Mouse (Mus musculus) cerebellum, adult (tissue): Measurements from ENCODE around the gene Gmcl1.

ENCODE experiments used
- ATAC-seq: cut with Nextera tagmentation; 2 replicates; pipeline ENCODE4 v1.9.2; 2017; ENCODE audit warnings: mild to moderate bottlenecking, moderate library complexity, mixed read lengths; ENCODE audit not compliant: insufficient number of reproducible peaks, low FRiP score, low TSS enrichment

Gene Gmcl1

DNA sequence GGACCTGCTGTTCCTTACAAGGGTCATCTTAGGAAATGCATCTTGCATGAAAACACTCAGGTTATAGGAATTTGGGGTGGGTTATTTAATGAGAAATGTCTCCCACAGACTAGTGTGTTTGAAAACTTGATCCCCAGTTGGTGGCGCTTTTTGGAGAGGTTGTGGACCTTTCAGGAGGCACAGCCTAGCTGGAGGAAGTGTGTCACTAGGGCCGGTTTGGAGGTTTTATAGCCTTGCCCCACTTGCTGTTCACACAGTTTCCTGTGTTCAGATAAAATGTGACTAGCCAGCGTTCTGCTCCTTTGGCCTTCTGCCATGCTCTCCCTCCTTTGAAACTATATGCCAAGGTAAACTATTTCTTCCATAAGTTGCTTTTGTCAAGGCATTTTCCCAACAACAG lies 7.5 kb upstream of the Gmcl1 start:
- ATAC-seq: no peak

DNA sequence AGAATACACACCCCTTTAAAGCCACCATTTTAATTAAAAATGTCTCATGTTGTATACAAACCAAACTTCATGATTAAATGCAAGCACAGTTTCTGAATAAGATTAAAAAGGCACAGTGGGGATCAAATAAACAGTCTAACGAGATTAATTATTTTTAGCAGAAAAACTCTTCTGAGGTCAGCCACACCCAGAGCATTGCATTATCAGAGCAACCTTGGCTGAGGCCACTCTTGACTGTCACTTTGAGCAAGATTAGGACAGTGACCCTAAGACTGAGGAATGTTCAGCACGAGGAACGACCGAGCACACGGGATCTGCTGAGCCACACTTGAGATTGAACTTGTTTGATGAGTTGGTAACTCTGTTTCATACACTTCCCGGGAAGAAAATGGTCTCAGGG lies 3.6 kb upstream of the Gmcl1 start:
- no peak for ATAC-seq

DNA sequence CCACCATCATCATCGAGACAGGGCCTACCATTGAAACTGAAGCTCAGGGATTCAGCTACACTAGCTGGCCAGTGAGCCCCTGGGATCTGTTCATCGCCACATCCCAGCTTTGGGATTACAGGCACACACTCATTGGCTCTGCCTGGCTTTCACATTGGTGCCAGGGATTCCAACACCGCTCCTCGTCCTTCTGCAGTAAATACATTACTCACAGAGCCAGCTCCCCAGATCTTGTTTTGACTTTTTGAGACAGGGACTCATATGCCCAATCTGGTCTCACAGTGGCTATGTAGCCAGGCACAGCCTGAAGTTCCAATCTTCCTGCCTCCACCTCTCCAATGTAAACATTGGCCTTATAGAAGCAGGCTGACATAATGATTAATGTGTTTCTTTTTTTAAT lies 3.1 kb upstream of the Gmcl1 start:
- no peak for ATAC-seq

DNA sequence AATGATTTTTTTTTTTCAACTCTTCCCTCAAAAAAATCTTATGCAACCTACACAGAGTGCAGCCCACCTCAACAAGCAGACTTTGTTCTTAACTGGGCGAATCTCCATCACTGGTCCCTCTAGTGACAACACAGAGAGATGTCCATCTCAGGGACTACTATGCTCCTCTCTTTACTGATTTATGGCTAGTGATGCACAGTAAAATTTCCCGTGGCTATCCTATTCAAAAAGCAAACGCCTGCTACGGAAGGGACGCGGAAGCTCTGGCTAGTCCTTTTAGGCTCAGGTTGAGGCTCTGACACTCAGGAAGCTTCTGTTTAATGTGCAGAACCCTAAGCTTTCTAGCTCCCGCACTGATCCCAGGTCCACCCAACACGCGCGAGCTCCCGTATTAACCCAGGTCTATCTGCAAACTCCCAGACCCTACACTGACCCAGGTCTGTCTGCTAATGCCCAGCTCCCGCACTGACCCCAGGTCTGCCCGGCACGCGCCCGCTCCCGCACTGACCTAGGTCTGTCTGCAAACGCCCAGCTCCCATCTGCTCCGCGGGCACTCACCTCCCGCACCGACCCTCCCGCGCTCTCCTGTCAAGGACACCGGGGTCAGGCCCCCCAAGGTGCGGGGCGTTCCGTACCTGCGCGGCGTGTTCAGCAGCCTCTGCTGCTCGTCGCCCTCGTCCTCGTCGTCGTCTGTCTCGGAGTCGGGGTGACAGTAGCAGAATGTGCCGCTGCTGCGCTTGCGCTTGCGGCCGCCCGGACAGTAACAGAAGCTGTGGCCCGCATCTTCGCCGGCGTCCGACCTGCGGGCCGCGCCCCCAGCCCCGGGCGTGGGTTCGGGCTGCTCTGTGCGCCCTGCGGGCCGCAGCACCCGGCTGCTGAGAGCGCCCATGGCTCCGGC lies 658 bp downstream of the Gmcl1 start:
- peak; percentile 62 for ATAC-seq

DNA sequence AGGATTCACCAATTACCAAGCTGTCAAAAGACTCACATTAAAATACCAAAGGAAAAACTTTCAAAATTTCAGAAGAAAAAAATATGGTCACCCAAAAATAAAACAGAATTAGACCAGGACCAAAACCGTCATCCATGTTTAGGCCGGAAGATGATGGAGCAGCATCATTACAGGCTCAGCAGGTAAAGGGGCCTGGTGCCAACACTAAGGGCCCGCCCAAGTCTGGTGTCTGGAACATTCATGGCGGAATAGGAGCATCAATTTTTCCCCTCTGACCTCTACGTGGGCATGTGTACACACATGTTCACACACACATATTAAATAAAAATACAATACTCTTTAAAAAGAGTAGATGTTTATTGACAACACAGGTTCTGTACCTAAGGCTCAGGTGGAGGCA lies 4.5 kb downstream of the Gmcl1 start:
- no peak for ATAC-seq

DNA sequence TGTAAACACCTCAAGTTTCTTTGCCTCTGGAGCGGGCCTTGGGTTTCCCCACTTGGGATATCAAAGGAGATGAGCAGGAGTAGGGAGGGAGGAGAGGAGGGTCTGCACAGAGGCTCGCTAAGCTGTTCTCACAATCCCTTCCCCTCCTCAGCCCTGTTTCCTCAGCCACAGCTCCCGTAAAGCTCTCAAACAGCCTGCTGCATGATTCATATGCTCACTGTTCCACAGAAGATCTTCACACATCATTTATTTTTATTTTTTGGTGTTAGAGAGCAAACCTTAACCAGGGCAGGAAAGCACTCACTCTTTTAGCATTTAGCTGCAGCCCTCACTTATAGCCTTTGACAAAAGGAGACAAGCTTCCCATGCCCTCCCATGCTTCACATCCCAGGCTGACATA lies 11.2 kb downstream of the Gmcl1 start:
- ATAC-seq: no peak

DNA sequence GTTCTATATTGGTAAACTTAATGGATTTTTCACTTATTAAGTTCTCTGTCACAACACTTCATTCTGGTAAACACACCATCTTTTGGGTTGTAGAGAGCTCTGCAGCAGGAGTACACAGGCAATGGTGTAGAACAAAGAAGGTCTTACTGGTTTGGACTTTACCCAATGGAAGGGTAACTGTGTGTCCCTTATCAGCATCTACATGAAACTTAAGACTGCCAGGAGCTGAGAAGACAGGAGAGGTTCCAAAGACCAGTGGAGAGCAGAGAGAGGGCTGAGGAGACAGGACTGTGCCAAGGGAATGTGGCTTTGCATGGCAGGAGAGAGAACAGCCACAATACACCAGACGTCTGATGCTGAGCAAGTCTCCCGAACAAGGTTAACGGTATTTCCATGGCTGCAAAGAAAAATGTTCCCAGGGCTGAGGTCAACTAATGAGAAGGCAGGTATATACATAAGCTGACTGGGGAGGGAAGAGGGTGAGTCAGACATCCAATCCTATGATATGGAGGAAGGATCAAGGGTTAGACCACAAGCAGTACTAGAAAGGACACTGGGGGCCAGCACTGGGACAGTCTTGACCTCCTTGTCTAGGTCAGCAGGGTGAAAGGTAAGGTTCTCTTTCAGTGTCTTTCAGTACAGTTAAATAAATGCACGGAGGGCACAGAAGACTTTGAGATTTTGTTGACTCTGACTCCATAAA lies 25.0 kb downstream of the Gmcl1 start:
- ATAC-seq: no peak

DNA sequence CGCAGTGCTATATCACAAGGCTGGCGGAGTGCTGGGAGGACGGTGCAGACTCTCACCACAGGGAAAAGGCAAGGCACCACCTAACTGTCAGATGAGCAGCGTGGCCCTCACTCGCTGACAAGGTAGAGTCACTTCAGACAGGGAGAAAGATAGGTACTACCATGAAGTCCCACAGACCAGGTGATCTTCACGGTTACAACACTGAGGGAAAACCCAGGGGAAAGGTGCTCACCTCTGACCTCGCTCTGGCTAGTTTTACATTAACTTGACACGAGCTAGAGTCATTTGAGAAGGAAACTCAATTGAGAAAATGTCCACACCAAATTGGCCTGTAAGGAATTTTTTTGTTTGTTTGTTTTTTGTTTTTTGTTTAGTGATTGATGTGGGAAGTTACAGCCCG lies 30.6 kb downstream of the Gmcl1 start:
- ATAC-seq: no peak

DNA sequence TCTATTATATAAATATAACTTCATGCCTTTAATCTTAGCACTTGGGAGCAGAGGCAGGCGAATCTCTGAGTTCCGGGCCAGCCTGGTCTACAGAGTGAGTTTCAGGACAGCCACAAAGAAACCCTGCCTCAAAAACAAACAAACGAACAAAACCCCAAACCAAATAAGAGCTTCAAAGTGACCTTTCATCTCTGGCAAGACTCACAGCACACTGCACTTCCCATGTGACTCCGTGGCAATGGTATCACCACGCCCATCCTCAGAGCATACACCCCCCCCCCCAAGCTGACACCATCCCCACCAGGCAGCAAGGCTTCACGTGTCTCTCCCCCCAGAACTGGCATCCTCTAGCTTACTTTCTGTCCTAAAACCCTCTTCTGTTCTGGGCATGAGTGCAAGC lies 35.3 kb downstream of the Gmcl1 start:
- no peak for ATAC-seq

DNA sequence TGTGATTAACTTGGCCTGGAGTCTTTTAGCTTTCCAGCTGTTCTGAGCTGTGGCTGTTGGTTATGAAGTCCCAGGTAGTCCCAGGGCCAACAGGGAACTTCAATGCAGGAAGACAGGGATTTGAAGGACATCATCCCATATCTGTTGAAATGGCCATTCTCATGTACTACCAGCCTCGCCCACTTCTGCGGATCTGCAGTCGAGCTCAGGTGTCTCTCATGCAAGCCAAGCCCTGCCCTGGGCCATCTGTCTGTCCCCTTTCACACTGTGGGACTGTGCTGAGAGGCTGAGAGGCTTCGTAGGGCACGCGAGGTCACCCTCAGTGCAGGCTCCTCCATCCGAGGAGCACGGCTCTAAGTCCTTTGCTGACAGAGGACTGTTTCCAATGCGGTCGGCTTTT lies 37.0 kb downstream of the Gmcl1 start:
- ATAC-seq: peak; percentile 66

DNA sequence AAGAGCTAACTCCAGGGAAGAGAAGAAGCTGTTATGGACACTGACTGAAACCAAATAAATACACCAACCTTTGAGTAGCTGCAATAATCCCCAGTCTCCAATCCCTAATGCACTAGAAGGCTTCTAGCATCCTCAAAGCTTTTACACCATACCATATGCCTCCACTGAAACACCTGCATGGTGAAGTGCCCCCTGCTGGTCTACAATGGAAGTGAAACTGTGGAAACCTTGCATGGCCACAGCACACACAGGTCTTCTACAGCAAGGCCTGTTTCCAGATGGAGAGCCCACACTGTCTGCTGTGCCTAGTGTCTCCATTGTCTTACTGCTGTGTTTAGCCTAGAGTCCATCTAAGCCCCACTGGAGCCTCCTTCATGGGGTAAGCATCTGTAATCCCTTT lies 38.7 kb downstream of the Gmcl1 start:
- ATAC-seq: 0 out of 2 replicates have a peak, but pooled peaks have one; percentile 6

DNA sequence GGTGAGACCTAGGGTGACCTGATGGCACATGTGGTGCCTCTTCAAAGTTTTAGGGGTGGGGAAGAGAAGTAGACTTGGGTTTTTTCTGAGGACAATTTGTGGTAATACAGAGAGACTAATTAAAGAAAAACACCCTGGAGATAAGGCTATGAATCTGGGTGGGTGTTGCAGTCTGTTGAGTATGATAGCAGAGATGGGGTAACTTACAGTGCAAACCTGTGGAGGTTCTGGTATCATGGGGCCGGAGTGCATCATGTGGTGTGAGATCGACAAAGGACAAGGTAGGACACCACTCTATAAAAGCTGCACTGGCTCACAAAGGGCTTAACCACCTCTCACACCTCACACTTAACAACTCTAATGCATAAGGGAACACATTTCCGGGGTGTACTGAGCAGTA lies 43.5 kb downstream of the Gmcl1 start:
- no peak for ATAC-seq

DNA sequence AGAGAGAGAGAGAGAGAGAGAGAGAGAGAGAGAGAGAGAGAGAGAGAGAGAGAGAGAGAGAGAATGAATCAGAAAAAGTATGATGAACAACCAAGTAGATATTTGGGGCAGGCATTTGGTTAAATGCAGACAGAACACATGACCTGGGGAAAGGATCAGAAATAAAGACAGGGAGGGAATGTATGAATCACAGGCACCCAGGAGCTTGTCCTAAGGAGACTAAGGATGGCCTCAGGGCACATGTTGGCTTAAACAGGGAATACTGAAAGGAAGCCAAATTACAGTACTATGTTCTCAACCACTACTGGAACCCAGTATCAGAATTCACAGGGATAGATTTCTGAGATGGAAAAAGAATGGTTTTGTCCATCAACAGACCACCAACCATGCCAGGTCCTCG lies 46.2 kb downstream of the Gmcl1 start:
- ATAC-seq: no peak

DNA sequence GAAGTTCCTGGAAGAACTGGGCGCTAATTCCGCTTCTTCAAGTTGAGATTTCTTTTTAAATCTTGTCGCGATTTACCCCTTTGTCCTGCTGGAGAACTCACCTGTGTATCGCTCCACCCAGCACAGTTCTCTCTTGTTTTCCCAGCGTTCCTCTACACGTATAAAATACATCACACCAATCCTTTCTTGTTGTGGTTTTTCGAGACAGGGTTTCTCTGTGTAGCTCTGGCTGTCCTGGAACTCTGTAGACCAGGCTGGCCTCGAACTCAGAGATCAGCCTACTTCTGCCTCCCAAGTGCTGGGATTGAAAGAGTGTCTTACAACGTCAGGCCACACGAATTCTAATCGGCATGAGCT lies 48.5 kb downstream of the Gmcl1 start:
- no peak for ATAC-seq

DNA sequence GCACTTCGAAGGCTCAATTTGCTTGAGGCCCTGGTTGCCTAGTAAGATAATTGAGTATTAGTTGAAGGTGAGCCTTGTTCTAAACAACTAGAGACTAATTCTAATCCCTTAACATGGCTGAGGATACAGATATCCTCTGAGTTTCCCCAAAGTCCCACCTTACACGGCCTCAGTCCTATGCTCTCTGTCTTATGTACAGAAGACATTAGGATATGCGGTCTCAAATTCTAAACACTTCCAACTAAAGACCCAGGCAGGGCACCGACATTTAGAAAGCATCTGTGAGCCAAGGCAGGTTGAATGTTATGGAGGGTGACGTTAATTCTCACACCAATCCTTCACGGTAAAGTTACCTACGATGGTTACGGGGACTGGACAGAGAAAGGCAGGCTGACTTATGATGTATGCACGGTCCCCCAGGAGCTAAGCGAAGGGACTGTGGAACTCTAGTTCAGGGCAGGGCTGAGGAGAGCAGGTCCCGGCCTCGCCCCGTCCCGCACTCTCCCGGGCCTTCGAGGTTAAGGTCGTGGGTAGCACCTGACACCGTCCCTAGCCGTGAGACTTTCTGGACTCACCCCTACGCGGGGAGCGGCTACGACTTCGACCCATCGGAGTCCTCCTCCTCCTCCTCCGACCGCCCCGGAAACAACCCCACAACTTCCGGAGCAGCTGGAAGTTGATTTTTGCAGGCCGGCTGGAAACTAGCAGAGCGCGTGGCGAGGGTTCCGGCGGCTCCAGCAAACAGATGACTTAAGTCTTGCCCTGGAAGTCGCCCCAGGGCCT lies 49.1 kb downstream of the Gmcl1 start, which contains the start of gene Snrnp27:
TSS of gene Snrnp27 (minus strand) at position 651 of the 783 bp plus-strand sequence.
- peak; percentile 85 for ATAC-seq

DNA sequence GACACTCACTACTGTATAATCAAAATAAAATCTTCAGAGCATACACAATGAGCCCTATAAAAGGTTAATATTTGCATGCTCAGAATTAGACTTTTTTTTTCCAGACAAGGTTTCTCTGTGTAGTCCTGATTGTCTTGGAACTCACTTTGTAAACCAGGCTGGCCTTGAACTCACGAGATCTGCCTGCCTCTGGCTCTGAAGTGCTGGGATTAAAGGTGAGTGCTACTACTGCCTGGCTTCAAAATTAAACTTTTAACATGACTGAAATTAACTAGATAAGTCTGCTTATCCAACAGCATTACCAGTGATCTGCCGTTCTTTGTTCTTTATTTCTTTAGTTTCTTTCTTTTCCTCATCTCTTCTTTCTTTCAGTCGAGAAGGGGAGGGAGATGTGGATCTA lies 51.9 kb downstream of the Gmcl1 start:
- no peak for ATAC-seq

DNA sequence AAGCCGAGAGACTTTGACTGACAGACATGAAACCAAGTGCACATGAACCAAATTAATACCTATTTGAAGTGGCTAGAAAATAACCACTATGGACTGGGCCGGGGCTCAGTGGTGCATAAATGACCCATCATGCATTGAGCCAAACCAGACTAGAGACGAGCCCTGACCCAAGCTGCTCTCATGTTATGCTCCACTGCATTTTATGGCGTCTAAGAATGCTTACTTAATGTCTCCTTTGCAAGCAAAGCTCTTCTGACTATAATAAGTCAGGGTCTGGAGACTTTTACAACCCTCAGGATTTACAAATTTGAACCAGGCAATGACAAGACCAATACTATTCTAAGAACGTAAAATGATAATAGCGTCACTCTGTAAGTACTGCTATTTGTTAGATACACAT lies 54.8 kb downstream of the Gmcl1 start:
- no peak for ATAC-seq

DNA sequence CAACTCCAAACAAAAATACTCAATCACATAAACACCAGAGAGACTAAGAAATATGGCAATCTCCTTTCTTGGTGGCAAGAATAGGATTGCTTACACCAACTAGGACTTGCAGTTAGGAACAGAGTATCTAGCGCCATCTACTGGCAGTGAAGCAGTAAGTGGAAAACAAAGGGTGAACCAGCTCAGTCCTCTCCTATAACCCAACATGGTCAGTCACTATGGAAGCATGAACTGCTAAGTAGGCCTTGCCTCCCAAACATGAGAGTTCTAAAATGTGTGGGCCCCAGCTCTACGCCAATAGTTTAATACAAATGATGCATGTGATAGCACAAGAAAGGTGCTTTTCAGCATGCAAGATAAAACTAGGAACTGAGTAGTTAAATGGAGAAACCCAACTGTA lies 62.3 kb downstream of the Gmcl1 start:
- ATAC-seq: 0 out of 2 replicates have a peak, but pooled peaks have one; percentile 41

DNA sequence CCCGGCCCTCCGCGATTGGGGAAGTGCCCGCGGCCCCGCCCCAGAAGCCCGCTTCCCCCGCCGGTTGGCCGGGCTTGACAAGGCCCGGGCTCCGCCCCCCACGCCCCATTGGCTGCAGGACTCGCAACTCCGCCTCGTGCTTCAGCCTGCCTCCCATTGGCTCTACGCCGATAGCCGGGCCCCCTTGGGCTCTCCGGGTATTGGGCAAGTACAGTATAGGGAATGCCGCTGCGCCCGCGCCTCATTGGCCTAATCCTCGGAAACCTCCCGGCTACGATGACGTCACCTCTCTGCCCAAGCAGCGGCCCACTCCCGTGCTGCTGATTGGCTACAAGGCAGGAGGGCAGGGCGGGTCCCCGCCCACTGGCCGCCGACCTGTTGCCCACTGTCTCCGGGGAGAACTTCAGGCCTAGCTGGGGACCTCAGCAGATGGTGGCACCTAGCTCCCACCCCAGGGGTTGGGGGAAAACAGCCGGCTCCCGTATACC lies 63.9 kb downstream of the Gmcl1 start:
- peak; percentile 93 for ATAC-seq

DNA sequence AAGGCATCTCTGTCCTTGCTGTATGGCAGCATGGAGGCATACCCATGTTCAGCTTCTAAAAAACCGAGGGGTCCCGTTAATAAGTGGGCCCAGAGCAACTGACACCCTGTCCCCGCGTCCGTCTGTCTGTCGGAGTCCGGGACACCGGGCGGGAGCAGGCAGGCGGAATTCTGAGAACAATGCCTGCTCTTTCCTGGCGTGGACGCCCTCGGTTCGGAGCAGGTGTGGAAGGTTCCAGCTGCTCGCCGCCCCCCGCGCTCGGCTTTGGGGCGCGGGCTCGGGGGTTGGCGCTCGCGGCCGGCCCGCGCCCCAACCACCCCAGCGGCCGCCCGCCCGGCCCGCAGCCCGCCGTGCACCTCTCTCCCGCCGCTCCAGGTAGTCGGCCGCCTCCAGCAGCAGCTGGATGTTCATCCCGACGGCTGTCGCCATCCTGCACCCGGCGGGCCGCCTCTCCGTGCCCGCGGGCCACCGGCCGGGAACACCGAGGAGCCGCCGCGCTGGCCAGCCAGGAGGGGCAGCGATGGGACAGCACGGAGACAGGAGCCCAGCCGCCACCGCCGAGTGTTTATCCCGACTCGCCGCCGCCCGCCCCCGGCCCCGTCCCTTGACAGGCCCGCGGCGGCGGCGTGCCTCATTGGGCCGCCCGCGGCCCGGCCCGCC lies 64.5 kb downstream of the Gmcl1 start, which contains the start of gene Mxd1:
TSS of gene Mxd1 (minus strand) at position 582 of the 660 bp plus-strand sequence.
- ATAC-seq: no peak
